Mouse (Mus musculus): ENCODE results near the gene Sstr3.

Sstr3 gene

DNA sequence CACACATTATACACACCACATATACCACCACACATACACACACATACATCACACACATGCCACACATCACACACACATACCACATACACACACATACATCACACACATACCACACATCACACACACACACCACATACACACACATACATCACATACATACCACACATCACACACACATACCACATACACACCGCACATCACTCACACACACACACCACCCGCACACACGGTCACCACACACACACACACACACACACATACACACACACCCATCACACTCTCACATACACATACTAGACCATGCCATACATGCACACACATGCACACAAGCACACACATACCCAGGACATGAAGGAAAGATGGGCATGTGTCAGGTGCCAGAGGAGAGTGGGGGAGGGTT, 18.9 kb upstream of the Sstr3 start:
- in situ Hi-C loops (cut with MboI; ENCODE audit: low sequenced_read_pairs) = no loop called here

DNA sequence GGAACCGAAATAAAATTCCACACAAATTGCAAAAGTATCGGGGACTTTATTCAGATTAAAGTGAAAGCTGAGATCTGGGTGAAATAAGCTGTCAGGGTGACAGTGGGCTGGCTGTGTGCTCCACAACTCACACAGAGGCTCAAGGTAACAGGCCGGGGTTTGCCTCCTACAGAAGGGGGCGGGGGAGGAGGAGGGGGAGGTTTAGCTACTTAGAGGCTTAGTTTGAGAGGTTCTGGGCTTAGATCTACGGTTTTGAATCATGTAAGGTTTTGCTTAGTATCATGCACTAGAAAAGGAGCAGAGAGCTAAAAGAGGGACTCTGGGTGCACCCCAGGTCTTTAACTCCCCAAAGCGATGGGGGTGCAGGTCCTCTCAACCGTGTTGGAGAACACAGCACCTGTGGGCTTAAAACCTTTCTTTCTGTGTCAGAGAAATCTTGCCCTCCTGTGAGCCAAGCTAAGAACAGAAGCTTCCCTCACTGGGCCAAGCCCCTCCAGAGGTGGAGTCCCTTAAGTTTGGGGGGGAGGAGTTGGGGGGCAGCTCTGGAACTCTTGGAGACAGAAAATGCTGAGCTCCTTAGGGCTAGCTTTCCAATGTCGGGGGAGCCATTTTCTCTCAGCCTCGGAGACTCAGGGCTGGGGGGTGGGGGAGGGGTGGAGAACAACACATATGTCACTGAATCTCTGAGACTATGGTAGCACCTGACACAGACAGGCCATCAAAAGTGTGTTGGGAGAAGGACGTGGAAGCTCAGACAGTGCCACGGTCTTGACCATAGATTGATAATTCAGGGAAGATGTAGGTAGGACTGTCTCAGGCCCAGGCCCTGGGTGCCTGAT, 14.9 kb upstream of the Sstr3 start:
- in situ Hi-C loops (cut with MboI; ENCODE audit: low sequenced_read_pairs) = no loop called here

DNA sequence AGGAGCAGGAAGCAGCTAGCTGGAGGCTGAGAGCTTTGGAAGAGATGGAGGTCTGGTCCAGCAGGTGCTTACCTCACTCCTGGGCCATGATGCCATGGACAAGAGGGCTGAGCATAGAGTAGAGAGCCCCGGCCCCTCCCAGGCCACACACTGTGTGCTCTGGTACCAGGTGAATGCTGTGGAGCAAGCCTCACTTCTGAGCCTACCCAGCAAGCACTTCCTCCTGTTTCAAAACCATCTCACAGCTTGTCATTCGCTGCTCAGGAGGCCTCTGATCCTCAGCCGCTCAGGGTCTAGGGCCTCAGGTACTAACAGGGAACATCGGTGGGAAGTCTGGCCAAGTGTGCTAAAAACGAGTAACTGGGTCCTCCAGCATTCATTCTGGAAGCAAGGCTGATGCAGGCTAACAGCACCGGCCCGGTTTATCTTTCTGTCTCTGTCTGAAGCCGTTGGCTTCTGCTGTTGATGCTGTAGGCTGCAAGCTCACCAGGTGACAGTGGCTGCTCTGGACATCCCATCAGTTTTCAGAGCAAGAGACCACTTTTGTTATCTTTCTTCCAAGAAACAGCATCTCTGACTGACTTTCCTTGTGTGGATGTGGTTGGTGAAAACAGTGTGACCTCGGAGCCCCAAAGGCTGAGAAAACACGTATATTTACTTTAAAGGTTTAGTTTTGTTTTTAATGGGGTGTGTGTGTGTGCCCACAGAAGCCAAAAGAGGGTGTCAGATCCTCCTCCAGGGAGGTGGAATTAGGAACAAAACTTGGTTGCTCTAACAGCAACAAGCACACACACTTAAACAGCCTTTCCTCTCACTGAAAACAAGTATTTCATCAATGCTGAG, 13.4 kb upstream of the Sstr3 start:
- in situ Hi-C loops (cut with MboI; ENCODE audit: low sequenced_read_pairs) = no loop called here

DNA sequence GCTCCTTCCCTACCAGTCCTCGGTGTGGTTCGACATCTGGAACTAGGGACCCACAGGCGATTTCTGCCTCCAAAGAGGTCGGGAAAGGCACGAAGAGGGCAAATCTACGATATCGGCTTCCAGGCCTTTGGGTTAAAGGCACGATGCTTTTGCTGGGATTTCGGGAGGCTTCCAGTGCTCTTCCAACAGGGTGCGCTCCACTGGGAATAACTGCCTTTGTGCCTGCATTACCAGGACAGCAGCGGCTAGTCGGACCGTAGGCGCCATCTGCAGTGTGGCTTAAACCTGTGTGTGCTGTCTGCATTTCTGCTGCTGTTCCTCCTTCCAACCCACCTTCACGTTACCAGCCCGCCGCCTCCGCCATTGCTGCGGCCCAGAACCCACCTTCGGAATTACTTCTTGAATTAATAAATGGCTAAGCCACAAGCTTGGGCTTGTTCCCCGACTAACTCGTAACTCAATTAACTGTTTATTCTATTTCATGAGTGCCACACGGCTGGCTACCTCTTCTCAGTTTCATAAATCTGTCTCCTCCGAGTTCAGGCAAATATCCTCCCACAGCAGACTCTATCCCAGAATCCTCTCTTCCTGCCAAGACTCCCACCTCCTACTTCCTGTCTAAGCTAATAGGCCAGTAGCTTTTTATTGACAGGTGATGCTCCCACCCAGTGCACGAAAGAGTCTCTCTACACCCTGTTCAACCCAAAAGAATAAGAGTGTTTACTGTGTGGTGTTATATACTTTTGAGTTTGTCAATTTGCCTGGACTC, 10.2 kb upstream of the Sstr3 start:
- in situ Hi-C loops (cut with MboI; ENCODE audit: low sequenced_read_pairs) = no loop called here

DNA sequence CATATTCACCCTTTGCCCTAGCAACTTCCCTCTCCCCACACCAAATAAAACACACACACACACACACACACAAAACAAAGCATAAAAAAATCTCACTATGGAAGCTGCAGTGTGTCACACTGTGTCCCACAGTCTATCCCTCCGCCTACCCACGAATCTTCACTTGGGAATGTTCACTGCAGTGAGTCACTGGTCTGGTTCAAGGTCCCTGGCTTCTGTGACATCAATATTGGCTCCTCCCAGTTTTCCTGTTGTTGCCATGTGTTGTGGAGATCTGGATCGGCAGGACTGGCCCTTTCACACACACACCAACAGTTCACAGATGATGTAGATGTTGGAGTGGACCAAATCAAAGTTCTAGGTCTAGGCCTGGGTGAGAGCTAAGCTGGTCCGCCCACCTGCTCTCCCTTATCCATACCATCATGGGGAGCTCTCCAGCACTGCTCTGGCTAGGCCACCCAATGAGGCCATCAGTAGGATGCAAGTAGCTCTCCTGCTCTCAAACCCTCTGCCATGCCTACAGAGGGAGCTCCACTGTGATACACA, 4.8 kb upstream of the Sstr3 start:
- in situ Hi-C loops (cut with MboI; ENCODE audit: low sequenced_read_pairs) = loop anchor here (25.0 kb wide), 1 partner anchor 362 kb away; no protein-coding TSS in a partner anchor

DNA sequence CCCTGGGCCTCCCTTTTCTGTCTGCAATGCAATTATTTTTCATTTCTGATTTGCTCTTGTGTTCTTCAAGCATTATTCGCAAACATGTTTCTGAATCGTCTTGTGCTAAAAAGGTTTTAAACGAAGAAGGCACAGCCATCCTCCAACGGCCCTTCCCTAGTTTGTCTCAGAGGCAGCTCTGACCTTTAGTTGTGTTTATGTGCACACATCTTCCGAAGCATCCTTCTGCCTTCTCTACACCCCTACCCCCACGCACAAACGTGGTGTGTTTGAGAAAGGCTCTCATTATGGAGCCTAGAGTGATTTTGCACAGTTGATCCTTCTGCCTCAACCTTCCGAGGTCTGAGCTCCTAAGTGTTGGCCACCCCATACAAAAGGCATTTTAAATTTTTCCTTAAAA, 4.2 kb upstream of the Sstr3 start:
- in situ Hi-C loops (cut with MboI; ENCODE audit: low sequenced_read_pairs) = loop anchor here (25.0 kb wide), 1 partner anchor 361 kb away; no protein-coding TSS in a partner anchor

DNA sequence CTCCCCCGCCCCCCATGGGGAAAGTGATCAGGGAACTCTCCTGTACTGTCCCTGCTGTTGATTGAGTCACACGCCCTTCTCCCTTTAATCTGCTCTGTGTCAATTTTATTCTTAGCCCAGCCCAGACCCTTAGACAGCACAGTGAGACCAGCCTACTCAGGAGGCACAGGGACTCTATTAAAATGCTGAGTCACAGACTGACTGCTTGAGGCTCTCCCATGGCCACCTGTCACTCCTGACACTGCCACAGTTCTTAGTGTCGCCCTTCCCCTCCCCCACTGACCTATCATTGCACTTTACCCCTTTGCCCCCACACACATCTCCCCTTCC, 3.8 kb upstream of the Sstr3 start:
- in situ Hi-C loops (cut with MboI; ENCODE audit: low sequenced_read_pairs) = loop anchor here (25.0 kb wide), 1 partner anchor 361 kb away; no protein-coding TSS in a partner anchor

DNA sequence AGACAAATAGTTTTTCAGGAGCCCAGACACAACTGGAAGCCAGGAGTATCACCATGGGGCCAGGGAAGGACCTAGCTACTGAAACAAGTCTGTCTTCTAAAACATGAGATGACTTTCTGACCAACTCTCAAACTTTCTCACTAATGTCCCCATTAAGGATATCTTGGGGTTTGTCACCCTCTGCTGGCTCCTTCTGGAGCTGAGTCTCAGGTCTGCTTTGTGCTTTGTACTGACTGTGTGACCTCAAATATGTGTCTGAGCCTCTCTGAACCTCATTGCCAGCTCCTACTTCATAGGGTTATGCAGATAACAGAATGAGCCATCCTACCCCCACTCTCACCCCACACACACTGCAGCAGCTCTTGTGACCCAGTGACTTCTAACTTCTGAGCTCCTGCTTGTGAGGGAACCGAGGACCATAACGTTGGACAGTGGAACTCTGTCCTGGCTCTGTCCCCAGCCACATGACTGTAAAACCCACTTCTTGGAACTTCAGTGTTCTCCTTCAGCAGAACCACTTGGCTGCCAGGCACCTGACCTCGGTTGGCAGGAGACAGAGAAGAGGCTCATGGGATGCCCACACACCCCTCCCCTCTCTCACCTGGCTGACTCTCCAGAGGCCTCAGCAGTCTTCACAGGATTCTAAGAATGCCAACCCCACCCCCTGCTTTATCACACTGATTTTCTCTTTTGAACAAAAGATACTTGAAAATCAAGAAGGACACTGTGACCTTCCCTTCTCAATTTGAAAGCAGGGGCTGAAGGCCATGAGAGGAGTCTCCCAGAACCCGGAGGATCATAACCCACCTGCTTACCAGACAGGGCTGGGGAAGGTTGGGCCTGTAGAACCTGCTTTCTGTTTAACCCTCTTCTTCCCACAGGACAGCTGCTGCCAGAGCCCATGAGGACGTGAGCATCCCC, 3.2 kb upstream of the Sstr3 start:
- in situ Hi-C loops (cut with MboI; ENCODE audit: low sequenced_read_pairs) = loop anchor here (25.0 kb wide), 1 partner anchor 360 kb away; no protein-coding TSS in a partner anchor

DNA sequence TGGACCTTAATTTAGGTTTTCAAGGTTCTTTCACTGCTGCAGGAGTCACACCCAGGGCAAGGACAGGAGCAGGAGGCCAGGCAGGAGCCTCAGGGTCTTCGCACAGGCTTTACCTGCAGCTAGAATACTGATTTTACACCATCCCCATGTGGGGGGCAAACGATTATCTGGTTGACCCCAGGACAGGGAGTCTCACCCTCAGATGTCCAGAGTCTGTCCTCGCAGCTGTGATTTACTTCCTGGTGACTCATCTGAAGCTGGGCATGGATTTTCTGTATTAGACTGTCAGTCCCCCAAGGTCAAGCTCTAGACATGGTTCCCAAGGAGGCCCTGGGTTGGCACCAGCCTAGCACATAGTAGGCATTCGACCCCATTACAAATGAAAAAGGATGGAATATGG, 1.6 kb upstream of the Sstr3 start:
- in situ Hi-C loops (cut with MboI; ENCODE audit: low sequenced_read_pairs) = loop anchor here (25.0 kb wide), 1 partner anchor 359 kb away; no protein-coding TSS in a partner anchor

DNA sequence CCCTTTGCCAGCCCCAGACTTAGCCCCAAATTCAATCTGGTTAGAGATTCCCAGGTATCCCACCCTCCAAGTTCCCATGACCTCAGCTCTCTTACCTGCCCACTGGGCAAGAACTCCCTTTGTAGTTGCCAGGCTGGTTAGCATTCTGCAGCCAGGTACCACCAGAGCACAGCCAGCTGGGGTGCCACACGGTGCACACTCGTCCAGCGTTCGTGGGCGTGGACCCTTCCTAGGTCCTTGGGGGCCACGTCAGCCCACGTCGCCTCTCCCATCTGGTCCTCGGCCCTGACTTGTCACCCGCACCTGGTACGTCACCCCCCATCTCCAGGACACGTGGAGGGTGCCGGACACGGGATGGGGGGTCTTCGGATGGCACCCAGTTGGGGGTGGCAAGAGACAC, 444 bp downstream of the Sstr3 start:
- in situ Hi-C loops (cut with MboI; ENCODE audit: low sequenced_read_pairs) = loop anchor here (25.0 kb wide), 1 partner anchor 357 kb away; no protein-coding TSS in a partner anchor

DNA sequence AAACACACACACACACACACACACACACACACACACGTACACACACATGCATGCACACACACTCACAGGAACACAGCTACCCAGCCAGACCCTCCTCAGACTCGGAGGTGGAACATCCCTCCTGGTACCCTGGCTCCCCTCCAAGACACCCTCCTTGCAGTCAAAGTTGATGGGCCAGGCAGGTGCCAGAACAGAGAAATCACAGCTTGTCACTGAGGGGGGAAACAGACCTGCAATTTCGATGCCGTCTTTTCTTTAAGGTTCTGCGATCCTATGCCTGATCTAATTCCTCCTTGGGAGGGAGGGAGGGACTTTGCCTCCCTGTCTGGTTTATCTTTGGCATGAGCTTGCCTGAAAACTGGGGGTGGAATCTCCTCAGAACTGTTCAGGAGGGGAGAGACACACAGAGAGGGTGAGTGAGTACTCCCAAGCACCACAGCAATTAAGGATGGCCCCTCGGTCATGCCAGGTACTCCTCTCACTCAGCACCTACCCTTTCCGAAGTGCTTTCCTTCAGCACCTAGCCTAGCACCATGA, 1.6 kb downstream of the Sstr3 start:
- in situ Hi-C loops (cut with MboI; ENCODE audit: low sequenced_read_pairs) = loop anchor here (25.0 kb wide), 1 partner anchor 356 kb away; no protein-coding TSS in a partner anchor

DNA sequence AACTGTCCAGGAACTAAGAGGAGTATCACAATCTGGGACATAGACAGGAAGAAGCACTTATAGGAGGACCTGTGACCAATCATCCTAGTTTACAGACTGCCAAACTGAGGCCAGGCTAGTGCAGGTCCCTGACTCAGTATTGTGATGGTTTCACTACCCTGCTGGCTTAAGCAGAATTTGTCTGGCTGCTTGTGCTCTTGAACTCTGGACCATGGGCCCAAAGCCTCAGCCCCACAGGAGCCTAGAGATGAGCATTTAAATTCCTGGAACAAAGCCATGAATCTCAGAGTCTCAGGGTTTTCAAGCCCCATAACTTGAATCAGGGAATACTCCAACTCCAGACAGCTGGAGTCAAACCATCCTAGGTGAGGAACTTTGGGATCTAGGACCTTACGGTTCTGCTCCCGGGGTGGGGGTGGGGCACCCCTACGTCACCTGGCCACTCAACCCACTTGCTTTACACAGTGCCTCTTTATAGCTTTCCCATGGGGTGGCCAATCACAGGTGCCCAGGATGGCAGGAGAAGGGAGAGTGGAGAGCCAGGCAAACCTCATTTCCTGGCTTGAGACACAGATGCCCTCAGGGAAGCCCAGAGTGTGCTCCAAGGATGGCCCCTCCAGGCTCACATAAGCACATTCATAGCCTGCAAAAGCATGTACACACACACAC, 2.3 kb downstream of the Sstr3 start:
- in situ Hi-C loops (cut with MboI; ENCODE audit: low sequenced_read_pairs) = loop anchor here (25.0 kb wide), 1 partner anchor 355 kb away; no protein-coding TSS in a partner anchor

DNA sequence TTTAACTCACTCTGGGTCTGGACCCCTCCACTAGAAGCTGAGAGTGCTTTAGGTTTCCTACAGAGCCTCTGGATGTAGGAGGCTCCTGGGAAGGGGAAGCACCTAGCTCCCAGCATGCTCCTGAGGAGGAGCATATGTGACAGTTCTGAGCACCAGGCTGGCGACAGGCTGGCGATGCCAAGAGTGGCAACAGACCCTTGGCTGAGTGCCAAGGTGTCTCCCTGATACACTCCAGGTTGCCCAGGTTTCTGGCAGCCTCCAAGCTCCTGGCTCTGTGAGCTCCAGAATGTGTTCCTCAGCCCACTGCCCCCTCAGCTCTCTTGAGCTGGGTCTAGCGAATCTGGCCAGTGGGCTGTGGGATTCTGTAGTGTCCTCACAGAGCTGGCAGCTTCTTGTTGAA, 2.9 kb downstream of the Sstr3 start:
- in situ Hi-C loops (cut with MboI; ENCODE audit: low sequenced_read_pairs) = loop anchor here (25.0 kb wide), 1 partner anchor 354 kb away; no protein-coding TSS in a partner anchor

DNA sequence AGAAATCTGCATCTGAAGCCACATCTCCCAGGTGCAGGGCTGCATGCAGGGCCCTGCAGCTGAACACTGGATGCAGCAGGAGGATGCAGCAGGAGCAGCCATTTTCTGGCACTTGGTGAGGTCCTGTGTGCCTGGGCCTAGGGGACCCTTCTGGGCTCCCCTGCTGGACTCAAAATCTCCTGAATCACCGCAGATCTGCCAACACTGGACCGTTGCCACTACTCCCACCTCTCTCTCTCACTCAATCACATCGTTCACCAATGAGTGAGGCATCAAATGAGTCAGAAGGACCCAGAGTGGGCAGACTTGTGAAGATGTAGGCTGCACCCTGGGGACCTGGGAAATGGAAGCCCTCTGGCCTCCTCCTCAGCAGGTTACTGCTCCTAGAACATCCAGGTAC, 3.4 kb downstream of the Sstr3 start:
- in situ Hi-C loops (cut with MboI; ENCODE audit: low sequenced_read_pairs) = loop anchor here (25.0 kb wide), 1 partner anchor 354 kb away; no protein-coding TSS in a partner anchor

DNA sequence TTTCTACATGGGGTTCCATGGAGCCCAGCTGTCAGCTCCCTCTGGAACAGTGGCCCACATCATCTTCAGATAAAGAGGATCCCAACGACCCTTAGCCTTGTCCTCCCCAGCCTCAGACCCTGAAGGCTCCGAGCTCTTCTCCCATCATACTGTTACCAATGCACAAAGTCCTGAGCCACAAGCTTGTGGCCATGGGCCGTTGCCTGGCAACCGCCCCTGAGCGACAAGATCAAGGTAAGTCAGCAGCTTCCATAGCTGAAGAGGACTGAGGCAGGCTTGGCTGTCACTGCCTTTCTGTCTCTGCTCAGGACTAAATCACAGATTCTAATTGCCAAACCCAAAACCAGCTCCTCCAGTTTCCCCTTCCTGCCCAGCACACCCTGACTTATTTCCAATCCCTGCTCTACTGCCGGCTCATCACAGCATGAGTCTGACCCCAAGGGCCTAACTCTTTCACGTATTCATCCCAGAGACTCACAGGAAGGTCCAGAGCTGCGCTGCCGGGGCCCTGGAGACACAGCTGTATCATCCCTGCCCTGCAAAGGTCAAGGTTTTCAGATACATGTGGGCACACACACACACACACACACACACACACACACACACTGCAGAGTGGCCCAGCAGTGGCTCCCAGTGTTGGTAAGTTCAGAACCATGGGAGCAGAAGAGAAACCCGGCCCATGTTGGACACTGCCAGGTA, 8.6 kb downstream of the Sstr3 start:
- in situ Hi-C loops (cut with MboI; ENCODE audit: low sequenced_read_pairs) = loop anchor here (5.0 to 25.0 kb wide), 2 partner anchors 89 to 349 kb away; no protein-coding TSS in a partner anchor

DNA sequence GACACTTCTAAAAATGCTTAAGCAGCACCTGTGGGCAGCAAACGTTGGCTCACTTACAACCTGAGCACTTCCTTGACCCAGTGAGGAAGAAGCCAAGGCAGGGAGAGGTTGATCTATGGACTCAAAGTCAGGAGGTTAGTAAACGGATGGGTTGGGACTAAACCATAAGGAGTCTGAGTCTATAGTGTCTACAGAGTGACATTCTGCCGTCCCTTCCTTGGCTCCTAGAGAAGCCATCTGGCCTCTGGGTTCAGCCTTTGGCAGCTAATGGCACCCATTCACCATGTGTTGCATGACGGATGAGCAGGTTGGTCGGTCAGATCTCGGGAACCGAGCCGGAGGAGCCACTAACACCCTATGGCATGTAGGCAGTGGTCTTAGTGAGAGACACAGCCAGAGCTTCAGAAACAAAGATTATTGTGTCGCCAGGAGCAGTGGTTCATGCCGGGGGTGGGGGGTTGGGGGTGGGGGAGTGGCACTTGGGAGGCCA, 11.1 kb downstream of the Sstr3 start:
- in situ Hi-C loops (cut with MboI; ENCODE audit: low sequenced_read_pairs) = loop anchor here (25.0 kb wide), 1 partner anchor 346 kb away; no protein-coding TSS in a partner anchor

DNA sequence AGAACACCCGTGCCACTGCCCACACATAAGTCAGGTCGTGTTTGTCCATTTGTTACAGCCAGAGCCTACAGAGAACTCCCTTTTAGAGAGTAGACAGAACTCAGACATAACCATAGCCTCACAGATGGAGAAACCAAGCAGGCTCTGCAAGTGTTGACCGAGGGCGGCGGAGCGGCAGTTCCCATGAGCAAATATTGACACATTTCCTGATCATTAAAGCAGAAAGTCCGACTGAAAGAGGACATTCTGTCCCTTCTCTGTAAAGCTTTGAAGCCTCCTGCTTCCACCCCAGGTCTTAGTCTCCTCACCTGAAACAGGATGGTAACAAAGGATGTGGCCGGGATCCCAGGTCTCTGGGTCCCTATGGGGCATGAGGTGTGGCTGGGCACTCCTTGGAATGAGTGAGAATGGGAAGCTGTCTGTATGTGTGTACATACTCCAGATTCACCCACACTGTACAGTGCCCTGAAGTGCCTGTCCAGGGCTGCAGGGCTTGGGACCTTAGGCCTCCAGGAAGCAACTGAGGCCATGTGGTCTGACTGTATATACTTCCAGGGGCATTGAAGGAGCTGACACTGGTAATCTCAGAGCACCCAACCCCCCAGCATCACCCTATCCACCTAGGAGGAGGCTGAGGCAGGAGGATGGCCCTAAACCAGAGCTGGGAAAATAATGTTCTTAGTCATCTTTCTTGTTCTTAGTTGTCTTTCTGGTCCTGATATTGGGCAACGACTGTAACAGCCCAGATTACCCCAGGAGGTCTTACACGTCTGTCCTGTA, 11.7 kb downstream of the Sstr3 start:
- in situ Hi-C loops (cut with MboI; ENCODE audit: low sequenced_read_pairs) = loop anchor here (25.0 kb wide), 1 partner anchor 345 kb away; no protein-coding TSS in a partner anchor

Measured in CH12F3 (cell line).